Mouse (Mus musculus) lung, adult 2 months (tissue): ENCODE measurements around the gene Tmem198.

Experiments used
- CTCF ChIP-seq: fragments of 200-500 bp; IDR thresholded peaks from 2 replicates; pipeline ENCODE4 v1.5.1; 2011; ENCODE audit warnings: mild to moderate bottlenecking, low read length, control low read depth; ENCODE audit not compliant: insufficient read depth
- POLR2A ChIP-seq: fragments of 200-500 bp; IDR thresholded peaks from 2 replicates; pipeline ENCODE4 v1.6.1; 2011; ENCODE audit warnings: low read depth, mild to moderate bottlenecking, control low read depth, low read length, borderline replicate concordance; ENCODE audit errors: extremely low read depth

DNA sequence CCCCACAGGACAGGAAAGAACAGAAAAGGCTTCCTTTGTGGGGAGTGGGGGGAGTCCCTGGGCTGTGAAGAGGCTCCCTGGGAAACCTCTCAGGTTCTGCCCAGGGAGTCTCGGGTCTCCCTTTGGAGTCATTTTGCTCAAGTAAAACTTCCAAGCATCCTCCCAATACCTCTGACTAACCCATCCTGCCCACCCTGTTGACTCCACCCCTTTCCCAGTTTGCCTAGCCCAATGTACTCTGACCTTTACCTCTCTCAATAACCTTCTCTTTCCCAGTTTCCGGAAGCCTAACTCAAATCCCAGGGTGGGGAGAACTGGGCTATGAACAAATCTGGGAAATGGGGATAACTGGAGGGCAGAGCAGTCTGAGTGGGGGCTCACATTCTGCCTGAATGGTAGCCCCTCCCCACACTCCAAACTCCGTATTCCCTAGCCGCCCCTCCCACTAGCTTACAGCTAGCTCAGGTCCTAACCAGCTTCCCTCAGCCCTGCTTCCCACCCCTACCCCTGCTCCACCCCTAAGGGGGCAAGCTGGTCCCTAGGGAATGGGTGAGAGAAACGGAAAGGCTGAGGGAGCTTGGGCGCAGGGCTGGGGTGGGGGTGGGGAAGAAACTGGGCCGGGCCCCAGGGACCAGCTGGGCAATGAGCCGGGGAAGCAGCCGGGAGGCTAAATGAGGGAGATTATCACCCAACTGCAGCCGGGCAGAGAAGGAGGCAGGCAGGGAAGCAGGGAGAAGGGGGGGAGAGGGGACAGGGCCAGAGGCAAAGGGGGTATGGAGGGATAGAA lies 31.9 kb upstream of the Tmem198 start:
- TF ChIP-seq POLR2A (no peak), CTCF (no peak)
